Mouse (Mus musculus) heart, adult 2 months (tissue): Measurements from ENCODE around the gene Ublcp1.

Source experiments
- CTCF ChIP-seq: fragments of 200-600 bp; IDR thresholded peaks from 2 replicates; pipeline ENCODE4 v1.8.1; 2022; ENCODE audit warnings: antibody characterized with exemption, mild to moderate bottlenecking, moderate library complexity
- EP300 ChIP-seq: fragments of 200-500 bp; IDR thresholded peaks from 2 replicates; pipeline ENCODE4 v1.6.1; 2011; ENCODE audit warnings: low read depth, low read length, control low read depth; ENCODE audit not compliant: insufficient read depth

GRCm38 (mm10) chr11:44425006-44425405 lies 45.3 kb downstream of the Ublcp1 start:
- TF ChIP-seq CTCF (no peak), EP300 (no peak)
